Mouse (Mus musculus): ENCODE data around the gene Tceal5. TPM values are rescaled to one million over a fixed set of nuclear protein-coding genes. Genes with fewer than 3 reads are reported as not detected.
A peak's percentile ranks its signal among the peaks of the same experiment; 100 is the strongest.

Gene Tceal5
- total and polyA plus RNA-seq, 2 experiments from 2014 or later, result 15.0 TPM; not detected in 1

DNA sequence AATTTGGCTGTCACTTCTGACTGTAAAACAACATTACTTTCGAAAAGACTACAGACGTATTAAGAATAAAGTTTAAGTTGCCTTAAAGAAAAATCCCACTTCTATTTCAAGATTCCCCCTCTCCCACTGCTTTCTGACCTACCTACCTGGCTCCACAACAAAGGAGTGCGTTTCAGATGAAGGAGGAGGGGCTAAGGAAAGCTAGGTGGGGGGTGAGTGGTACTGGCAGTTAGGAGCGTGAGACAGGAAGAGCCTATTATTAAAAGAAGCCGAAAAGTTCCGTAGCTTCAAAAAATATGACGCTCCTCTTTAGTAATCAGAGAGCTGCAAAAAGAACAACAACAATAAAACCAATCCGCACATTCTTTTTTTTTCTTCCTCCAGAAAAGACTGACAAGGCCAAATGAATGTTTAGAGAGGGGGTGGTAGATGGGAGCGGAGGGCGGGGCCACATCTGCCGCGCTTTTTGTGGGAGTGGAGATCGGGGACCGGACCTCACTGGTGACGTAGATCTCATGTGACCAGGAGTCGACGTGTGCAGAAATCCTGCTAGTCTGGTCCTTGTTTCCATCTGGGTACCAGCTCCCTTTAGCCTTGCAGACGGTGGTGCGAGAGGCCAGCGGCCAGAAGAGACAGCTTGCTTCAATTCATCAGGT is 41.0 kb upstream of the Tceal5 start, which contains the start of gene Tceal9:
Gene Tceal9 (plus strand): TSS at position 506 of the 656 bp plus-strand sequence.
- Histone ChIP-seq H3K9me3 (replicated peaks; ENCODE audit: control insufficient read depth, low read length) (no peaks in the 10 kb centered on the region), H3K27ac (ENCODE audit: low read depth) (peak within 1 kb of the TSS; percentile 84), H3K4me2 (ENCODE audit: low read depth, low read length) (peak within 1 kb of the TSS; percentile 68), H3K9ac (replicated peaks; ENCODE audit: low read depth, low read length) (peak within 1 kb of the TSS; percentile 69), H3K36me3 (replicated peaks; ENCODE audit: control insufficient read depth, insufficient read depth, low read length) (0 out of 2 replicates have a peak, but pooled peaks cover 4% of the 10 kb centered on the region), H3K4me3 (ENCODE audit: low read depth, low read length) (peak within 1 kb of the TSS; percentile 66), H3K27me3 (ENCODE audit: control insufficient read depth, insufficient read depth, low read length) (no peaks in the 10 kb centered on the region), H3K4me1 (ENCODE audit: control insufficient read depth, insufficient read depth) (no peaks in the 10 kb centered on the region)
- DNase-seq (ENCODE audit: low spot score) (peak; percentile 84), ATAC-seq (ENCODE audit: insufficient read depth, low read depth) (peak; percentile 92)
- TF ChIP-seq CTCF (IDR thresholded peaks at IDR 0.05; ENCODE audit: low read depth), result no peak
- TF ChIP-seq EP300 (IDR thresholded peaks at IDR 0.05; ENCODE audit: low read depth), result no peak
- 21% methylated on average over 20 of the region's 20 CpGs for WGBS

DNA sequence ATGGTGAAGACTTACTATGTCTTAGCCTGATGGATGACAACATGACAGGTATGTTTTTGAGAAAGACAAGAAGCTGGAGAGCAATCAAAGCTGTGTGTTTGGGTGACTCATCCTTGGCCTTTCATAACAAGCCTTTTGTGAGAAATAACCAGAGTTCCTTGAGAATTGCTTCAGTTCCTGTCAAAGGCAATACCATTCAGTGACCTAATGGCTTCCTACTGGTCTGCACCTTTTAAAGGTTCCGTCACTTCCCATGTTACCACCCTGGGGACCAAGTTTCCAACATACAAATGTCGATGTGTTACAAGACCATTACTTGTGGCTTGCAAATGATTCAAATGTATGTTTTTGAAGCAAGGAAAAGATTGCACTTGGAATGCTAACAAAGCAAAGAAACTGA is 39.5 kb upstream of the Tceal5 start:
- TF ChIP-seq EP300 (IDR thresholded peaks at IDR 0.05; ENCODE audit: low read depth) (no peak), CTCF (IDR thresholded peaks at IDR 0.05; ENCODE audit: low read depth) (no peak)
- 0 out of 2 replicates have a peak, but pooled peaks cover 4% of the 10 kb centered on the region for H3K36me3 ChIP-seq (replicated peaks; ENCODE audit: control insufficient read depth, insufficient read depth, low read length)
- no peak overlapping the region for H3K4me2 ChIP-seq (ENCODE audit: low read depth, low read length)
- no peak overlapping the region for H3K4me3 ChIP-seq (ENCODE audit: low read depth, low read length)
- H3K27me3 ChIP-seq (ENCODE audit: control insufficient read depth, insufficient read depth, low read length), result no peaks in the 10 kb centered on the region
- ATAC-seq (ENCODE audit: insufficient read depth, low read depth), result no peak
- DNase-seq (ENCODE audit: low spot score), result no peak
- WGBS, result 62% methylated on average over 2 of the region's 2 CpGs
- no peak overlapping the region for H3K9ac ChIP-seq (replicated peaks; ENCODE audit: low read depth, low read length)
- H3K27ac ChIP-seq (ENCODE audit: low read depth), result no peak overlapping the region
- H3K4me1 ChIP-seq (ENCODE audit: control insufficient read depth, insufficient read depth), result no peaks in the 10 kb centered on the region
- no peaks in the 10 kb centered on the region for H3K9me3 ChIP-seq (replicated peaks; ENCODE audit: control insufficient read depth, low read length)

DNA sequence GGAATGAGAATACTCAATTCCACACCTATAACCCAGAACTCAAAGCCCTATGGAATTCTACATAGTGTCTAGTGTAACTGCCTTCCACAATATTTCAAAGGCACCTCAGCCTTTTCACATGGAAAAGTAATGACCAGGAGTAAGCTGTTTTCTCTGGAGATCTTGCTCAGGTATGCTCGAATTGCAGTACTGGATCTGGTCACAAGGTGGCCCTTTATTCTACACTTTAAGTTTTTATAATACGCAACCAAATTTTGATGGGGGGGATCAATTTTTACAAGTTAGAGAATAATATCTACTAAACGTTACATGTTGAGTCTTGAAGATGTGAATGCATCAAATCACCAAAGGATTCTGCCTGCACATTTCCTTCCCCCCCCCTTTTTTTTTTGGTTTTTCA is 34.4 kb upstream of the Tceal5 start:
- no peak for ATAC-seq (ENCODE audit: insufficient read depth, low read depth)
- Histone ChIP-seq H3K36me3 (replicated peaks; ENCODE audit: control insufficient read depth, insufficient read depth, low read length) (no peaks in the 10 kb centered on the region), H3K9ac (replicated peaks; ENCODE audit: low read depth, low read length) (no peak overlapping the region), H3K4me2 (ENCODE audit: low read depth, low read length) (no peak overlapping the region), H3K4me1 (ENCODE audit: control insufficient read depth, insufficient read depth) (no peaks in the 10 kb centered on the region), H3K4me3 (ENCODE audit: low read depth, low read length) (no peak overlapping the region), H3K27me3 (ENCODE audit: control insufficient read depth, insufficient read depth, low read length) (no peaks in the 10 kb centered on the region), H3K9me3 (replicated peaks; ENCODE audit: control insufficient read depth, low read length) (no peaks in the 10 kb centered on the region), H3K27ac (ENCODE audit: low read depth) (no peak overlapping the region)
- TF ChIP-seq EP300 (IDR thresholded peaks at IDR 0.05; ENCODE audit: low read depth) (no peak), CTCF (IDR thresholded peaks at IDR 0.05; ENCODE audit: low read depth) (peak; percentile 45)
- no peak for DNase-seq (ENCODE audit: low spot score)
- WGBS, result 40% methylated on average over 3 of the region's 3 CpGs

DNA sequence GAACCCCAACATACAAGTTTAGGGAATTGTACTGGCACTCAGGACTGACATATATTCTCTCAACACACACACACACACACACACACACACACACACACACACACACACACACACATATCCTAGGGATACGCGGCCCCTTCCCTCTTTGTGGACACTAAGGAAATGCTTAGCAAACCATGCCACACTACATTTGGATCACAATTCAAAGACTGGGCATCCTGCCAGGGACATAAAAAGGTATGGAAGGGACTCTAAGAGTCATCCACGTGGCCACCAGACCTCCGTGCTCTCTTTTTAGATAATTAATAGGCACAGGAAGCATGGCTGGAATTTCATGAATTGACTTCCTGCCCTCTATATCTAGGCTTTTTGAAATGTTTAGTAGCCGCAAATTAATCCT is 24.1 kb upstream of the Tceal5 start:
- no peak overlapping the region for H3K4me3 ChIP-seq (ENCODE audit: low read depth, low read length)
- DNase-seq (ENCODE audit: low spot score) (no peak), ATAC-seq (ENCODE audit: insufficient read depth, low read depth) (peak; percentile 33; the same call in 1 of the 2 replicates)
- no peak for TF ChIP-seq CTCF (IDR thresholded peaks at IDR 0.05; ENCODE audit: low read depth)
- TF ChIP-seq EP300 (IDR thresholded peaks at IDR 0.05; ENCODE audit: low read depth), result no peak
- H3K27ac ChIP-seq (ENCODE audit: low read depth), result no peak overlapping the region
- H3K9me3 ChIP-seq (replicated peaks; ENCODE audit: control insufficient read depth, low read length), result no peaks in the 10 kb centered on the region
- H3K4me1 ChIP-seq (ENCODE audit: control insufficient read depth, insufficient read depth), result peaks cover 4% of the 10 kb centered on the region; the same call in 1 of the 2 replicates
- H3K9ac ChIP-seq (replicated peaks; ENCODE audit: low read depth, low read length), result no peak overlapping the region
- WGBS, result 27% methylated on average over 5 of the region's 5 CpGs
- H3K36me3 ChIP-seq (replicated peaks; ENCODE audit: control insufficient read depth, insufficient read depth, low read length), result no peaks in the 10 kb centered on the region
- no peaks in the 10 kb centered on the region for H3K27me3 ChIP-seq (ENCODE audit: control insufficient read depth, insufficient read depth, low read length)
- 0 out of 2 replicates have a peak overlapping the region, but pooled peaks have one; percentile 9 for H3K4me2 ChIP-seq (ENCODE audit: low read depth, low read length)

DNA sequence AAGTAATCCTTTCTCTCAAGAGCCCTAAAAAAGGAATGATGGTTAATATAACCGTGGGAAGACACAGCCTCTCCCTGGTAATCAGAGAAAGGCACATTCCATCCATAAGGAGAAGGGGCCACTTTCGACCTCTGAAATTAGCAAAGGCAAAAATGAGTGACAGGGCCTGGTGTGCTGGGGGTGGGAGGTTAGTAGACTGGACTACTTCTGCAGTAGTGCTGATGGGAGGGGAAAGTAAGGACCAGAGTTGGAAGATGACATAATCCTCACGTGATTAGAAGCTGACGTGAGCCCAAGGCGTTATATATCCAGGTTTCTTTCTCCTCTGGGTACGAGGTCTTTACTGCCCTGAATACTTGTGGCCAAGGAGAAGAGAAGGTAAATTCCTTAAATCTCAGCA is 20.0 kb upstream of the Tceal5 start:
- DNase-seq (ENCODE audit: low spot score) (peak; percentile 38), ATAC-seq (ENCODE audit: insufficient read depth, low read depth) (peak; percentile 53; the same call in 1 of the 2 replicates)
- H3K27ac ChIP-seq (ENCODE audit: low read depth), result no peak overlapping the region
- H3K9me3 ChIP-seq (replicated peaks; ENCODE audit: control insufficient read depth, low read length), result no peaks in the 10 kb centered on the region
- H3K27me3 ChIP-seq (ENCODE audit: control insufficient read depth, insufficient read depth, low read length), result no peaks in the 10 kb centered on the region
- 41% methylated on average over 6 of the region's 6 CpGs for WGBS
- no peaks in the 10 kb centered on the region for H3K36me3 ChIP-seq (replicated peaks; ENCODE audit: control insufficient read depth, insufficient read depth, low read length)
- peaks cover 4% of the 10 kb centered on the region; the same call in 1 of the 2 replicates for H3K4me1 ChIP-seq (ENCODE audit: control insufficient read depth, insufficient read depth)
- no peak overlapping the region for H3K4me3 ChIP-seq (ENCODE audit: low read depth, low read length)
- H3K4me2 ChIP-seq (ENCODE audit: low read depth, low read length), result no peak overlapping the region
- TF ChIP-seq CTCF (IDR thresholded peaks at IDR 0.05; ENCODE audit: low read depth) (no peak), EP300 (IDR thresholded peaks at IDR 0.05; ENCODE audit: low read depth) (no peak)
- no peak overlapping the region for H3K9ac ChIP-seq (replicated peaks; ENCODE audit: low read depth, low read length)
